Mouse (Mus musculus) myocyte (in vitro differentiated cells): ENCODE data around the gene Tgfbr1. TPM values are rescaled to one million over a fixed set of nuclear protein-coding genes. Genes with fewer than 3 reads are reported as not detected.
A peak's percentile ranks its signal among the peaks of the same experiment; 100 is the strongest.

Source experiments
- H3K27me3 ChIP-seq: one replicate; pipeline ENCODE4 v1.6.1; 2011; ENCODE audit not compliant: control insufficient read depth, insufficient read depth, insufficient read length
- H3K36me3 ChIP-seq: one replicate; pipeline ENCODE4 v1.6.1; 2011; ENCODE audit not compliant: control insufficient read depth, insufficient read depth
- H3K4me2 ChIP-seq: one replicate; pipeline ENCODE4 v1.6.1; 2011; ENCODE audit warnings: low read depth, control low read depth
- H3K4me3 ChIP-seq: one replicate; pipeline ENCODE4 v1.5.1; 2011; ENCODE audit warnings: mild to moderate bottlenecking, control low read depth, moderate library complexity
- H3K79me2 ChIP-seq: one replicate; pipeline ENCODE4 v1.6.1; 2011; ENCODE audit not compliant: control insufficient read depth, insufficient read depth
- H3ac ChIP-seq: one replicate; pipeline ENCODE4 v1.6.1; 2011; ENCODE audit not compliant: control insufficient read depth, insufficient read length
- CEBPB ChIP-seq: IDR thresholded peaks from 2 replicates; pipeline ENCODE4 v1.6.1; 2011; ENCODE audit warnings: mild to moderate bottlenecking, moderate library complexity; ENCODE audit not compliant: poor library complexity, insufficient read depth, severe bottlenecking
- E2F4 ChIP-seq: IDR thresholded peaks from one replicate; pipeline ENCODE4 v1.6.1; 2011; ENCODE audit warnings: mild to moderate bottlenecking, control low read depth, moderate library complexity; ENCODE audit not compliant: insufficient read depth
- MAX ChIP-seq: IDR thresholded peaks from one replicate; pipeline ENCODE4 v1.6.1; 2011; ENCODE audit warnings: low read depth, mild to moderate bottlenecking, control low read depth
- MYOD1 ChIP-seq, 3 experiments: IDR thresholded peaks; one replicate each; pipeline ENCODE4 v1.6.1; 2011; ENCODE audit warnings: control low read depth in 2 of 3, low read depth in 2 of 3, mild to moderate bottlenecking in 2 of 3, moderate library complexity in 1 of 3; ENCODE audit not compliant: insufficient read length in 2 of 3, control insufficient read depth in 1 of 3
- MYOG ChIP-seq, 3 experiments: IDR thresholded peaks; one replicate each; pipeline ENCODE4 v1.6.1; 2011; ENCODE audit warnings: control low read depth in 2 of 3, low read depth in 2 of 3, mild to moderate bottlenecking in 2 of 3; ENCODE audit not compliant: insufficient read length in 2 of 3, control insufficient read depth in 1 of 3, insufficient read depth in 1 of 3
- POLR2A ChIP-seq: IDR thresholded peaks from one replicate; pipeline ENCODE4 v1.6.1; 2011; ENCODE audit warnings: low read depth, mild to moderate bottlenecking, control low read depth, moderate library complexity; ENCODE audit not compliant: insufficient read length
- POLR2AphosphoS2 ChIP-seq: IDR thresholded peaks from one replicate; pipeline ENCODE4 v1.6.1; 2011; ENCODE audit warnings: low read depth, control low read depth; ENCODE audit not compliant: insufficient read length
- REST ChIP-seq: IDR thresholded peaks from one replicate; pipeline ENCODE4 v1.6.1; 2011; ENCODE audit warnings: mild to moderate bottlenecking, control low read depth, moderate library complexity; ENCODE audit not compliant: insufficient read depth, insufficient read length
- SRF ChIP-seq: IDR thresholded peaks from one replicate; pipeline ENCODE4 v1.6.1; 2011; ENCODE audit warnings: low read depth; ENCODE audit not compliant: control insufficient read depth, insufficient read length
- TCF12 ChIP-seq: IDR thresholded peaks from one replicate; pipeline ENCODE4 v1.6.1; 2011; ENCODE audit warnings: mild to moderate bottlenecking, control low read depth; ENCODE audit not compliant: poor library complexity, insufficient read depth, severe bottlenecking
- TCF3 ChIP-seq: IDR thresholded peaks from one replicate; pipeline ENCODE4 v1.6.1; 2011; ENCODE audit warnings: low read depth, control low read depth; ENCODE audit not compliant: insufficient read length
- USF1 ChIP-seq: IDR thresholded peaks from one replicate; pipeline ENCODE4 v1.6.1; 2011; ENCODE audit warnings: low read depth, mild to moderate bottlenecking, control low read depth, moderate library complexity
- polyA plus RNA-seq: library from polyadenylated mRNA; unstranded; fragments of >200 nt; fragmentation: generic; extraction: Trizol; gene quantifications from one replicate; pipeline ENCODE4 v1.2.1, GENCODE M21; 2012; ENCODE audit warnings: missing spikeins

The Tgfbr1 gene
- polyA plus RNA-seq, 1 experiment: 2.7 TPM

DNA sequence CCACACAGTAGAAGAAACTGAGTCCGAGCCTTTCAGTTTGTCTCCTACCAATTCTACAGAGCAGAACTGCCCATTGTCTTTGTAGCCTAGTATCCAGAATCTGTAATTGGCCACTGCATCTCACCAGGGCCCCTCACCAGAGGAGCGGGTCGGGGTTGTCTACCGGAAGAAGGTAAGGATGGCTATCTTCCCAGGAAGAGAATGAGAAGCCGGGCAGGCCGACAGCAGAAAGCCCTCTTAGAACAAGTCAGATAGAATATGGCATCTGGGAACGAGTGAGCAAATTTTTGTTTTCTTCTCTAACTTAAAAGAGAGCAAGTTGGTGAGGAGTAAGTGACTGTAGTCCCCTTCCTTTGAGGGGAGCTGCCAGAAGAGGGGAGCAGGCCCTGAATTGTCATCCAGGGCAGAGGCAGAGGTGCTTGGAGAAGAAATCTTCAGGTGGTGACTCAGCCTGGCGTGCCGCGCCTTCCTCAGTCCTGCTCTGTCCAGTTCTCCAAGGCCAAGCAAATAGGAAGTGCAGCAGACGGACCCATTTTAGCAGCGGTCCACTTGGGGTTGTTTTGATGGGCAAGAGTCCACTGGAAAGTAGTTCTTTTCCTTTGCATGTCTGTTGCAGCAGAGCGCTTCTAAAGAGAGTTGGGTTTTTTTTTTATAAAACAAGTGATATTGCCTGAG lies 22.5 kb upstream of the Tgfbr1 start:
- Histone ChIP-seq H3ac (no peak overlapping the region), H3K27me3 (peaks cover 18% of the 10 kb centered on the region), H3K79me2 (no peaks in the 10 kb centered on the region), H3K4me3 (no peak overlapping the region), H3K36me3 (no peaks in the 10 kb centered on the region), H3K4me2 (no peak overlapping the region)
- TF ChIP-seq POLR2A (no peak), MAX (no peak), SRF (no peak), REST (no peak), TCF3 (no peak)

DNA sequence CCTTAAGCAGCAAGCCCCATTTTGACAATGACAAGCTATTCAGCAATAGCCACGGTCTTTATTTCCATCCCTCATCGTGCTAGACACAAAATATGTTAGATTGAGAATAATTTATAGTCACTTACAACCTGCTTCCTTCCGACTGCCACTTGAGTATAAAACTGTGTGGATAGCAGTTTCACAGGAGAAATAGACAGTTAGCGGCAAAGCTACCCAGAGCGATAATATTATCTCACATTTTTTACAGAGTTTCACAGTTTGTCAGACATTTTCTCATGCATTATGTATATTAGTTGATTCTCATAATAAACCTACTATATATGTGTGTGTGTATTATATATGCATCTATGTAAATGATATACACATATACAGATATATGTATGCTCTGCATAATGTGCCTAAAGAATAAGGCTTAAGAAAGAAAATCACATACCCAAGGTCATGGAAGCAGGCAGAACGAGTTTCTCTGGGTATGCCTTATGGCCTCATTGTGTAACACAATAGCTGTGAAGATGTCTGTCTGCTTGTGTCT lies 20.1 kb upstream of the Tgfbr1 start:
- peaks cover 18% of the 10 kb centered on the region for H3K27me3 ChIP-seq
- TF ChIP-seq CEBPB: no peak
- TF ChIP-seq MAX: no peak
- no peak for TF ChIP-seq POLR2AphosphoS2
- no peak for TF ChIP-seq TCF3
- TF ChIP-seq MYOG (IDR thresholded peaks at IDR 0.05; ENCODE audit: control insufficient read depth in 1 of 3, insufficient read depth in 1 of 3, insufficient read length in 2 of 3, low read depth in 2 of 3): no peak
- TF ChIP-seq POLR2A: no peak
- TF ChIP-seq E2F4: no peak
- TF ChIP-seq USF1: no peak
- no peak for TF ChIP-seq TCF12
- TF ChIP-seq SRF: no peak
- TF ChIP-seq REST: no peak
- TF ChIP-seq MYOD1 (IDR thresholded peaks at IDR 0.05; ENCODE audit: control insufficient read depth in 1 of 3, insufficient read length in 2 of 3, low read depth in 2 of 3): no peak
- H3ac ChIP-seq: no peak overlapping the region
- H3K36me3 ChIP-seq: no peaks in the 10 kb centered on the region
- no peak overlapping the region for H3K4me3 ChIP-seq
- H3K4me2 ChIP-seq: no peak overlapping the region
- H3K79me2 ChIP-seq: no peaks in the 10 kb centered on the region

DNA sequence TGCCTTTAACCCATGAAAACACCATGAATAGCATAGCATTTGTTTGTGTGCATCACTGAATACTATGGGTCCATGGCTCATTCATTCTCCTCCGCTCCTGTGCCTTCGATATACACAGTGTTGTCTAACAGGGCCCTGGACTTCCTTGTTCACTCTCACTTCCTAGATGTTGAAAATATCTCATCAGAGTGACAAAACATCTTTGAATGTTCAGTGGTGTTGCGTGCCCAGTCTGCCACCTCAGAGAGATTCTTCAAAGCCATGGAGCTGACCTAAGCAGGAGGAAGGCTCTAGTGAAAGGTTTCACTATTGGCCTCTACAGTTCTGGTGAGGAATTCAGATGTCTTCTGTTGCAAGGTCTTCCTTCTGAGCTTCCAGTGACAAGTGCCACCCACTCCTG lies 19.5 kb upstream of the Tgfbr1 start:
- no peaks in the 10 kb centered on the region for H3K36me3 ChIP-seq
- no peak overlapping the region for H3ac ChIP-seq
- H3K4me2 ChIP-seq: no peak overlapping the region
- H3K4me3 ChIP-seq: no peak overlapping the region
- H3K27me3 ChIP-seq: peaks cover 21% of the 10 kb centered on the region
- no peak for TF ChIP-seq MAX
- no peak for TF ChIP-seq TCF3
- TF ChIP-seq CEBPB: no peak
- no peaks in the 10 kb centered on the region for H3K79me2 ChIP-seq

DNA sequence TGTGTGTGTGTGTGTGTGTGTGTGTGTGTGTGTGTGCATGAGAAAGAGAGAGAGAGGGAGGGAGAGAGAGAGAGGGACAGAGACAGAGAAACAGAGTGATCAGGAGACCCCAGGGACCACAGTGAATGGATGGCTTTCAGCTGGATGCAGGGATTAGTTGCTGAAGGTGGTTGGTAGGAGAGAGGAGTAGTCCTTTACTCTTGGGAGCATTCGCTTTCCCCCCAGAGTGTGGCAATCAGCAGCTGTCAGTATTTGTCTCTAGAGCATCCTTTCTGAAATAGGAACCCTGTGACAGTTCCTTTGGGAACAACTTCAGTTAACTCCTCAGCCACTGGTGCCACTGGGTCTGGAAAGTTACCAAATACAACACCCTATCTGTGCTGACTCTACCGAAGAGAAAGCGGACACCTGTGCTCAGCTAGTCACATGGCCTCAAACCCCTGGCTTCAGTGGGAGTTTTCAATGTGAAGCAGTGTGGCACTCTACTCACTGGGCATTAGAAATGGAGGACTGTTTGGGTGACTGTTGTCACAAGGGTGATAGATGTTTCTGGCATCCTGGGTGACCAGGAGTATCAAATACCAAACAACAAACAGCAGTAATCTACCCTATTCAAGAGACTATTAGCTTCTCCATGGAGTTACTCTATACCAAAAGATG lies 16.0 kb upstream of the Tgfbr1 start:
- TF ChIP-seq POLR2A (no peak), MYOD1 (IDR thresholded peaks at IDR 0.05; ENCODE audit: control insufficient read depth in 1 of 3, insufficient read length in 2 of 3, low read depth in 2 of 3) (peak in 1 of 3 experiments; percentile 15)
- Histone ChIP-seq H3K36me3 (no peaks in the 10 kb centered on the region), H3ac (no peak overlapping the region), H3K4me2 (no peak overlapping the region), H3K27me3 (peaks cover 31% of the 10 kb centered on the region), H3K4me3 (no peak overlapping the region), H3K79me2 (no peaks in the 10 kb centered on the region)

DNA sequence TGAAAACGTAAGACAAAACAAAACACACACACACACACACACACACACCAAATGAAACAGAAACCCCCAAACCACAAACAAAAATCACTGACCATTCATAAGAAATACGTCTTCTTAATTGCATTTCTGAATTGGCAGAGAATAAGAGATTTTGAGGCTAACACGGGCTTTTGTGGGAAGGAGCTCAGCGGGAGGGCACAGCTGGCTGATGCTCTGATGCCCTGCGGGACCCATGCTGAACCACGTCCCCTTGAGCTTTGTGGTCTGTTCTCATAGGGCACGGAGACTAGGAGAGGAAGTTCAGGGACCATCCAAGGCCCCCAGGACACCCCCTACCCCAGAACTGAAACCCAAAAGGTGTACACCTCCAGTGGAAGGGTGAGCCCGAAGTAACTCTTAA lies 10.4 kb upstream of the Tgfbr1 start:
- H3K79me2 ChIP-seq: no peaks in the 10 kb centered on the region
- H3K4me3 ChIP-seq: no peak overlapping the region
- H3K27me3 ChIP-seq: peaks cover 17% of the 10 kb centered on the region
- peak overlapping the region; percentile 15 for H3K4me2 ChIP-seq
- H3ac ChIP-seq: no peak overlapping the region
- TF ChIP-seq E2F4: no peak
- peak in 2 of 3 experiments; percentile 73 to 86 for TF ChIP-seq MYOD1 (IDR thresholded peaks at IDR 0.05; ENCODE audit: control insufficient read depth in 1 of 3, insufficient read length in 2 of 3, low read depth in 2 of 3)
- peak in 2 of 3 experiments; percentile 75 to 78 for TF ChIP-seq MYOG (IDR thresholded peaks at IDR 0.05; ENCODE audit: control insufficient read depth in 1 of 3, insufficient read depth in 1 of 3, insufficient read length in 2 of 3, low read depth in 2 of 3)
- TF ChIP-seq TCF3: peak; percentile 47
- no peak for TF ChIP-seq CEBPB
- TF ChIP-seq TCF12: peak; percentile 7
- no peak for TF ChIP-seq SRF
- no peaks in the 10 kb centered on the region for H3K36me3 ChIP-seq
